Mouse (Mus musculus): ENCODE data around the gene Panx3.

Panx3 gene

GRCm38 (mm10) chr9:37613182-37613910, 55.7 kb downstream of the Panx3 start, which contains the start of gene Spa17:
Gene Spa17, minus strand, starts transcription at chr9:37613722.
- CTCF ChIA-PET, result interaction anchor here in 2 of 4 experiments (0.6 to 4.2 kb wide), 6 partner anchors 69 to 182 kb away, joined by 3 to 23 read pairs (median 3); no protein-coding TSS in a partner anchor
- POLR2A ChIA-PET, result interaction anchor here in 3 of 4 experiments (0.6 to 2.4 kb wide), 24 partner anchors 11 to 562 kb away, joined by 3 to 7 read pairs (median 4); partner anchors contain the start of genes Tbrg1 (in 3 of the 3), Msantd2 (in 2 of the 3), Nrgn (in 1 of the 3) and Vsig2 (in 1 of the 3)
